Mouse (Mus musculus) G1E (cell line): Measurements from ENCODE around the gene 9930111J21Rik1.

Experiments used
- CTCF ChIP-seq: IDR thresholded peaks from 2 replicates; pipeline ENCODE4 v1.5.1; 2012; ENCODE audit warnings: low read depth, low read length, inconsistent platforms, mixed read lengths
- GATA2 ChIP-seq: IDR thresholded peaks from 2 replicates; pipeline ENCODE4 v1.6.1; 2012; ENCODE audit warnings: low read depth, low read length, inconsistent platforms, borderline replicate concordance
- POLR2AphosphoS5 ChIP-seq: IDR thresholded peaks from 2 replicates; pipeline ENCODE4 v1.6.1; 2012; ENCODE audit warnings: low read depth, low read length, inconsistent platforms; ENCODE audit not compliant: insufficient replicate concordance

DNA sequence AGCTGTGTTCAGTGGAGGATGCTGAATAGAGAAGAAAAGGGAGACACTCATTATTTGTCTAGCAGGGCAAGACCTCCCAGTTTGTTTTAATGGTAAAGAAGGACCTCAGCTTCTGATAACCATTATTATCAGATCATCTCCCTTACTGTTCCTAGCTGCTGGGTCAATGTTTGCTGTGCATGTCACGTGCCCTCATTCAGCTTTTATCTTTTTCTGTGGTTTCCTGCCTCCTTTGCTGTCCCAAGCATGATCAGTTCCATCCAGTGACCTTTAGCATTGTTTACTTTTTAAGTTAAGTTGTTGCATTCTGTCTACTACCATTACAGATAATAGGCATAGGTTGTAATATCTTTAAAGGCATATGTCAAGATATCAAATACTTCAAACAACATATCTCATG, 70.7 kb downstream of the 9930111J21Rik1 start:
- TF ChIP-seq POLR2AphosphoS5 (no peak), CTCF (no peak), GATA2 (no peak)
